Mouse (Mus musculus) lung, embryonic 16.5 days (tissue): Measurements from ENCODE around the gene Acaca. TPM values are rescaled to one million over a fixed set of nuclear protein-coding genes. Genes with fewer than 3 reads are reported as not detected.

ENCODE experiments used
- ATAC-seq: fragments of 200-750 bp; cut with Nextera tagmentation; 2 replicates; pipeline ENCODE4 v1.8.0; 2017; ENCODE audit warnings: low read depth, mild to moderate bottlenecking, moderate library complexity
- H3K27ac ChIP-seq: fragments of 300-500 bp; sonication (generic); 2 replicates; pipeline ENCODE4 v1.5.1; 2014; ENCODE audit warnings: mild to moderate bottlenecking, control low read depth, low read length
- H3K27me3 ChIP-seq: fragments of 300-500 bp; sonication (generic); 2 replicates; pipeline ENCODE4 v1.6.1; 2014; ENCODE audit warnings: low read depth, low read length, mixed read lengths; ENCODE audit not compliant: control insufficient read depth, insufficient read depth
- H3K36me3 ChIP-seq: fragments of 300-500 bp; sonication (generic); 2 replicates; pipeline ENCODE4 v1.6.1; 2014; ENCODE audit warnings: low read length; ENCODE audit not compliant: control insufficient read depth, insufficient read depth
- H3K4me1 ChIP-seq: fragments of 300-500 bp; sonication (generic); replicated peaks from 2 replicates; pipeline ENCODE4 v1.6.1; 2014; ENCODE audit warnings: low read length, mixed read lengths; ENCODE audit not compliant: control insufficient read depth, insufficient read depth
- H3K4me2 ChIP-seq: fragments of 300-500 bp; sonication (generic); 2 replicates; pipeline ENCODE4 v1.6.1; 2014; ENCODE audit warnings: low read depth, low read length, control low read depth
- H3K4me3 ChIP-seq: fragments of 300-500 bp; sonication (generic); 2 replicates; pipeline ENCODE4 v1.5.1; 2014; ENCODE audit warnings: mild to moderate bottlenecking, low read length, control low read depth
- H3K9ac ChIP-seq: fragments of 300-500 bp; sonication (generic); 2 replicates; pipeline ENCODE4 v1.6.1; 2014; ENCODE audit warnings: low read length, control low read depth
- H3K9me3 ChIP-seq: fragments of 300-500 bp; sonication (generic); 2 replicates; pipeline ENCODE4 v1.6.1; 2016; ENCODE audit warnings: low read length; ENCODE audit not compliant: control insufficient read depth
- WGBS: fragments of 180-500 bp; shearing (Covaris S2); extraction: QIAGEN DNeasy Blood & Tissue Kit; methylation state at CpG from one replicate; pipeline ENCODE4 v1.1.7; 2014; 5-methylcytosine and 5-hydroxymethylcytosine counted together
- polyA plus RNA-seq: library from polyadenylated mRNA; unstranded; fragments of >200 nt; fragmentation: Nextera tagmentation; extraction: Ambion mirVana; gene quantifications from 2 replicates; pipeline ENCODE4 v1.2.1, GENCODE M21; 2015

Acaca gene
- polyA plus RNA-seq, 1 experiment from 2014 or later: 11.2 TPM

- H3K9me3 ChIP-seq: no peaks in the 10 kb centered on the region
- 79% methylated on average over 1 of the region's 1 CpGs for WGBS
- H3K27ac ChIP-seq: no peak overlapping the region
- no peaks in the 10 kb centered on the region for H3K4me1 ChIP-seq
- no peak for ATAC-seq
- H3K4me3 ChIP-seq: no peak overlapping the region
- H3K9ac ChIP-seq: no peak overlapping the region
- H3K27me3 ChIP-seq: no peaks in the 10 kb centered on the region
- H3K36me3 ChIP-seq: peaks cover 14% of the 10 kb centered on the region; the same call in 1 of the 2 replicates
- no peak overlapping the region for H3K4me2 ChIP-seq
Measured at GRCm38 (mm10) chr11:84252425-84252824, 123.0 kb downstream of the Acaca start.

GRCm38 (mm10) chr11:84255879-84256278 lies 126.4 kb downstream of the Acaca start:
- ATAC-seq: no peak
- no peak overlapping the region for H3K4me2 ChIP-seq
- no peak overlapping the region for H3K4me3 ChIP-seq
- WGBS: 71% methylated on average over 4 of the region's 4 CpGs
- no peaks in the 10 kb centered on the region for H3K9me3 ChIP-seq
- no peaks in the 10 kb centered on the region for H3K27me3 ChIP-seq
- H3K4me1 ChIP-seq: no peaks in the 10 kb centered on the region
- H3K27ac ChIP-seq: no peak overlapping the region
- H3K9ac ChIP-seq: no peak overlapping the region
- peaks cover 10% of the 10 kb centered on the region; the same call in 1 of the 2 replicates for H3K36me3 ChIP-seq

- H3K4me2 ChIP-seq: no peak overlapping the region
- H3K4me3 ChIP-seq: no peak overlapping the region
- peaks cover 5% of the 10 kb centered on the region; the same call in 1 of the 2 replicates for H3K36me3 ChIP-seq
- H3K27ac ChIP-seq: peak overlapping the region; percentile 58
- H3K9me3 ChIP-seq: no peaks in the 10 kb centered on the region
- no peak overlapping the region for H3K9ac ChIP-seq
- ATAC-seq: peak; percentile 85
- H3K4me1 ChIP-seq: no peaks in the 10 kb centered on the region
- H3K27me3 ChIP-seq: no peaks in the 10 kb centered on the region
- 57% methylated on average over 4 of the region's 4 CpGs for WGBS
Measured at GRCm38 (mm10) chr11:84258053-84258710, 128.7 kb downstream of the Acaca start.

GRCm38 (mm10) chr11:84264490-84264889 lies 135.0 kb downstream of the Acaca start:
- H3K9ac ChIP-seq: no peak overlapping the region
- H3K9me3 ChIP-seq: no peaks in the 10 kb centered on the region
- no peak overlapping the region for H3K4me2 ChIP-seq
- peaks cover 16% of the 10 kb centered on the region for H3K36me3 ChIP-seq
- ATAC-seq: no peak
- no peaks in the 10 kb centered on the region for H3K27me3 ChIP-seq
- H3K27ac ChIP-seq: no peak overlapping the region
- no peaks in the 10 kb centered on the region for H3K4me1 ChIP-seq
- 61% methylated on average over 3 of the region's 3 CpGs for WGBS
- H3K4me3 ChIP-seq: no peak overlapping the region

GRCm38 (mm10) chr11:84268068-84268467 lies 138.6 kb downstream of the Acaca start:
- Histone ChIP-seq H3K9ac (no peak overlapping the region), H3K27me3 (no peaks in the 10 kb centered on the region), H3K36me3 (peaks cover 13% of the 10 kb centered on the region), H3K4me2 (no peak overlapping the region), H3K4me1 (no peaks in the 10 kb centered on the region), H3K4me3 (no peak overlapping the region), H3K27ac (no peak overlapping the region), H3K9me3 (no peaks in the 10 kb centered on the region)
- no peak for ATAC-seq

- Histone ChIP-seq H3K27me3 (no peaks in the 10 kb centered on the region), H3K4me2 (no peak overlapping the region), H3K4me1 (no peaks in the 10 kb centered on the region), H3K27ac (no peak overlapping the region), H3K4me3 (no peak overlapping the region), H3K9ac (no peak overlapping the region), H3K36me3 (peaks cover 13% of the 10 kb centered on the region), H3K9me3 (no peaks in the 10 kb centered on the region)
- no peak for ATAC-seq
- 60% methylated on average over 3 of the region's 3 CpGs for WGBS
Measured at GRCm38 (mm10) chr11:84270511-84270910, 141.0 kb downstream of the Acaca start.

- Histone ChIP-seq H3K27ac (no peak overlapping the region), H3K4me2 (no peak overlapping the region), H3K4me1 (no peaks in the 10 kb centered on the region), H3K9ac (no peak overlapping the region), H3K4me3 (no peak overlapping the region), H3K36me3 (peaks cover 9% of the 10 kb centered on the region), H3K9me3 (no peaks in the 10 kb centered on the region), H3K27me3 (no peaks in the 10 kb centered on the region)
- WGBS: 84% methylated on average over 10 of the region's 10 CpGs
- no peak for ATAC-seq
Measured at GRCm38 (mm10) chr11:84271948-84272347, 142.5 kb downstream of the Acaca start.

- peaks cover 6% of the 10 kb centered on the region for H3K36me3 ChIP-seq
- ATAC-seq: no peak
Measured at GRCm38 (mm10) chr11:84272574-84272973, 143.1 kb downstream of the Acaca start.

GRCm38 (mm10) chr11:84276979-84277378 lies 147.5 kb downstream of the Acaca start:
- H3K4me1 ChIP-seq: no peaks in the 10 kb centered on the region
- no peak overlapping the region for H3K9ac ChIP-seq
- H3K4me3 ChIP-seq: no peak overlapping the region
- H3K27me3 ChIP-seq: no peaks in the 10 kb centered on the region
- no peak for ATAC-seq
- no peak overlapping the region for H3K4me2 ChIP-seq
- H3K36me3 ChIP-seq: peaks cover 7% of the 10 kb centered on the region
- 77% methylated on average over 5 of the region's 5 CpGs for WGBS
- H3K9me3 ChIP-seq: no peaks in the 10 kb centered on the region
- H3K27ac ChIP-seq: no peak overlapping the region

More at GRCm38 (mm10) chr11:84272574-84272973, 143.1 kb downstream of the Acaca start:
- no peaks in the 10 kb centered on the region for H3K9me3 ChIP-seq
- H3K4me3 ChIP-seq: no peak overlapping the region
- H3K27me3 ChIP-seq: no peaks in the 10 kb centered on the region
- H3K9ac ChIP-seq: no peak overlapping the region
- H3K4me2 ChIP-seq: no peak overlapping the region
- no peaks in the 10 kb centered on the region for H3K4me1 ChIP-seq
- H3K27ac ChIP-seq: no peak overlapping the region
- 86% methylated on average over 3 of the region's 3 CpGs for WGBS
